Mouse (Mus musculus) bone marrow macrophage, adult 2 months (primary cell): ENCODE measurements around the gene Slc1a2.

Experiments used
- CTCF ChIP-seq: IDR thresholded peaks from 2 replicates; pipeline ENCODE4 v1.5.1; 2012; ENCODE audit warnings: low read depth, mild to moderate bottlenecking, low read length, moderate library complexity
- POLR2A ChIP-seq: IDR thresholded peaks from 2 replicates; pipeline ENCODE4 v1.6.1; 2012; ENCODE audit warnings: mild to moderate bottlenecking, low read depth, low read length, borderline replicate concordance

DNA sequence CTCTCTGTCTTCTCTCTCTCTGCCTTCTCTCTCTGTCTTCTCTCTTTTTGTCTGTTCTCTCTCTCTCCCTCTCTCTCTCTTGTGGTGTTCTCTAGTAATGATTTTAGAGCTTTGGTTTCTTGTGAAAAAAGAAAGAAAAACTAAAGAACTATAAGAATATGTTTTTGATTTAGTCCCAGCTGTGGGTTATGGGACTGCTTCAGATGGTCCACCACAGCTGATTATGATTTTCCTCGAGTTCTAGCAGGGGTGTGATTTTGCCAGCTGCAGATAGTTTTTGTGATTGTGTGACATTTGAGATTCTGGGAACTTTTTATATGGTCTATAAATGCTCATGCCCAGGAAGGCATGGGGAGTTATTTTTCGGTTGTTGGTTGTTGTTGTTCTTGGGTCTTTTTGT, 39.3 kb downstream of the Slc1a2 start:
- TF ChIP-seq POLR2A (no peak), CTCF (no peak)
